Mouse (Mus musculus): Measurements from ENCODE around the gene Cbx6.

The Cbx6 gene

DNA sequence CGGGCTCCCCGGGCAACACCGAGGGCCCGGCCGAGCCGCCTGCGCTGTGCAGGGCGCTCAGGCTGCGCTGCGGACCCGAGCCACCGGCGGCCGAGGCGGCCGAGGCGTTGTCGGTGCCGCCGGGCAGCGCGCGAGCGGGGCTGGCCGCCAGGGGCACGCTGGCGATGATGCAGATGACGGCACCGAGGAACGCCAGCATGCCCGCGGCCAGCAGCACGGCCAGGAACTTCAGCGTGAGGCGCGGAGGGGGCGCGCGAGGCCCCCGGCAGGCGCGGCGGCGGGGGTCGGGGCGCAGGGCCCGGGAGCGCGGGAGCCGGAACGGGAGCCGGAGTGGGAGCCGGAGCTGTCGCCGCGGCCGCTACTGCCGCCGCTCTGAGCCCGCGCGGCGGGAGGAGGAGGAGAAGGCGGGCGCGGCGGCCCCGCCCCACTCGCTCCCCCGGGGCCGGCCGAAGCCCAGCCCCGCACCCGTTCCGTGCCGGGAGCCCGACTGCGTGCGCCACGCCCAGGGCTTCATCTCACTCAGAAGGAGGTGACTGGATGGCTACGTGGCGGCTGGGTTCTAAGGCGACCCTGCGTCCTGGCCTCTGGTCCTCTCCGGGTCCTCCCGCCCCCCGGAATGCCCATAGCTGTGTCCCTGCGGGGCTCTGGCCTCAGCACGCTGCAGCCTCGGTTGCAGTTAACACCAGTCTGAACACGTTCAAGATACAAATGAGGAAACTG is 30.0 kb downstream of the Cbx6 start, which contains the start of gene Nptxr:
Nptxr (minus strand) TSS at position 415 of the 720 bp plus-strand sequence.
- in situ Hi-C loops (cut with MboI, MseI), result loop anchor here (5.0 kb wide), 1 partner anchor 42 kb away; no protein-coding TSS in a partner anchor

DNA sequence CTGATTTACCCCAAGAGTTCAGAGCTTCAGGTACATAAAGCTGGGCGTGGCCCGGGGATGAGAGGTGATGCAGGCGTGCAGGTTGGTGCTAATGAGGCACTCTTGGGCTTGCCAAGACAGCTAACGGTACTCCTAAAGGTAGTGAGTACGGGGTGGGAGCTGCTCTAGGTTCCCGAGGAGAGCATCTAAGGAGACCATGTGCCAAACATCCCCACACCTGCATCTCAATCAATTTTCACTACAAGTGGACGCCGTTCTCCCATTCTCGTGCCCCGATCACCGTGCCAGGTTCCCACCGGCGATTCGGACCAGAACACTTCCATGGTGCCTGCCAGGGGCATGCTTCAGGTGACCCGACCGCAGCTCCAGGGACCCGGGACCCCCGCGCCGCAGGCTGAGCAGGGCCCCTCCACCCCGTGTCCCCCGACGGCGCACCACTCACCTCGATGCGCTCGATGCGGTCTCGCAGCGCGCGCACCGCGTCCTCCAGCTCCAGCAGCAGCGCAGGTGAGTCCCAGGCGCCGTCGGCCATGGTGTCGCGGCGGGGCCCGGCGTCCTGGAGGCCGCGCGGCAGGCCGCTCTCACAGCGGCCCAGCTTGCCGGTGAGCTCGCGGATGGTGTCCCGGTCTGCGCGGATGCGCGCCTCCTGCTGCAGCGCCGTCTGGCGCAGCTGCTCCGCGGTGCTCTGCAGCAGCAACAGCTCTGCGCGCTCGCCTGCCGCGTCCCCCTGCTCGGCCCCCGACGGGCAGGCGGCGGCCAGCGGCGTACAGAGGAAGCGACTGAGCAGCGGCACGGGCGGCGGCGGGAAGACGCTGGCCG is 30.7 kb downstream of the Cbx6 start:
- in situ Hi-C loops (cut with MboI, MseI), result no loop called here

DNA sequence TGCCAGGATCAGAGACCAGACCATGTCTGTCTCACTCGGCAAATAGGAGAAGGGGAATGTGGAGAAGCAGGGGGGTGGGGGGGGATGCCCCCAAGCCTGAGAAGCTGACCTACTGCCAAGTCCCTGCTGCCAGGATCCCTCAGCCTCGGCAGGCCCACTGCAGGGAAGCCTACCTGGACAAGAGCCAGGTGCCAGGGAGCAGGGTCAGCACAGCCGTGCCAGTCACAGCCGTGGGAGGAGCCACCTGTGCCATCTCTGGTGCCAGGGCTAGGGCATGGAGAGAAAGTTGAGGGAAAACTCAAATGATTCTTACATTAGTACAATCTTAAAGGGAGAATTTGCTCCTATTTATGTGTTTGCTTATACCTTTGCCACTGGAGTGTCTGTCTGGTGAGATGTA is 32.2 kb downstream of the Cbx6 start:
- in situ Hi-C loops (cut with MboI, MseI), result no loop called here

DNA sequence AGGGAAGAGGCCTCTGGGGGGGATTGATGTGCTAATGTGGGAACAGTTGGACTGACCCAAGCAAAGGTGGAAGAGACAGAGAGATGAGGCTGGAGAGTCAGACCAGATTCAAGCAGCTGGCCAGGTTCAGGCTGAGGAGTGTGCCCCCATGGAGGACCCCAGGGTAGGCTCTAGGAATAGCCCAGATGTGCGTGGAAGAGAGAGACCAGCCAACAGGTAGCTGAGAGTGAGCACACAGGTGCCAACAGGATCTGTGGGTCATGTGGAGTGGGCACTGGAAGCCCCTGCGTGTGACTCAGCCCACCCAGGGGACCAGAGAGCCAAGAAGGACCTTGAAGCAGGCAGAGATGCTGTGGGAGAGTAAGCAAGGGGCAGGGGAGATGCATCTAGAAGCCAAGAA is 32.8 kb downstream of the Cbx6 start:
- in situ Hi-C loops (cut with MboI, MseI), result no loop called here

DNA sequence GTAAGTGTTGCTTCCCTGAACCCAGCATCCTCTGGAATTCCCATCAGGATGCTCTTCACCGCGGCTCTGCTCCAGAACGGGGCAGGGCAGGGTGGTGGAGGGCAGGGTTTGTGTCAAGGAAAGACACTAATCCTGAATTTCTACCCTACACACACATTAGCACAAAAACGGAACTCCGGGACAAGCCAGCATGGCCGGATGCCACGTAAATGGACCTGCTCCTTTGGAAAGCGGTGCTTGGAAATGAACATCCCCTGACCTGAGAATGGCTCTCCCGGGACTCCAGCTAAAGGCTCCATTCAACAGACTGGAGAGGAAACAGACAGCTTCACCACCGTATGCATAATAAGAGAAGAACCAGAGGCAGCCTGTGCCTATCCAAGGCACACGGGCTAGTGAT is 33.8 kb downstream of the Cbx6 start:
- in situ Hi-C loops (cut with MboI, MseI), result no loop called here

DNA sequence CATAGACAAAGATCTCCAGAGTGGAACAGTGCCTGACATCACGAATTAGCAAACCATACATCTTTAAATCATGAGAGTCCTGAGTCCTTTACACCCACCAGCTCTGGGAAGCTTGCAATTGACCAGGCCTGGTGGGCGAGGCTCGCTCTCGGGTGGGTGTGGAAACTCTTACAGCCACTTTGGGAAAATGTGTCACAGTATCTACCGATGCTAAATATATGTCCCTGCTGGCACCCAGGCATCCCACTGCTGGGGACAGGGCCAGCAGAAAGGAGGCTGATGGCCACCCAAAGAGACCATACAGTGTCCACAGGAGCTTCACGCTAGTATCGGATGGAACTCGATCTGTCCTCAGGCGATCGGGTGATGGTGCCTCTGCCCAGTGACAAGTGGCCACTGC is 35.9 kb downstream of the Cbx6 start:
- in situ Hi-C loops (cut with MboI, MseI), result loop anchor here (10.0 kb wide), 1 partner anchor 56 kb away; no protein-coding TSS in a partner anchor

DNA sequence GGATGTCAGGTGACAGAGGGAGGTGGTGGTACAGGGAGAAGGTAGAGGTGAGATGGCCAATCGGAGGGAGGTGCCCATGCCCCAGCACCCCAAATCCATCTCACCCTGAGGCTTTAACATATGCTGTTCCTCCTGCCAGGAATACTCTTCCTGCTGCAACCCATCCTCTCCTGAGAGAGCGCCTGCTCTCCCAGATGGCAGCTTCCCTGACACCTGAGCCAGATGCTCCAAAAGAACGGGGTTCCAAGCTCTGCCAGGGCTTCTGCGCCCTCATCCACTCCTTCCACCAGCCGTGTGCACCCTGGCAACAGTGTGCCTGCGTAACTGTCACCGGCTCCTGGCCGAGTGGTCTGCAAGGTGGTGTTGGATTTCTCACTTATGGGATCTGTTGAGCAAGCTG is 36.8 kb downstream of the Cbx6 start:
- in situ Hi-C loops (cut with MboI, MseI), result loop anchor here (10.0 kb wide), 1 partner anchor 57 kb away; no protein-coding TSS in a partner anchor

DNA sequence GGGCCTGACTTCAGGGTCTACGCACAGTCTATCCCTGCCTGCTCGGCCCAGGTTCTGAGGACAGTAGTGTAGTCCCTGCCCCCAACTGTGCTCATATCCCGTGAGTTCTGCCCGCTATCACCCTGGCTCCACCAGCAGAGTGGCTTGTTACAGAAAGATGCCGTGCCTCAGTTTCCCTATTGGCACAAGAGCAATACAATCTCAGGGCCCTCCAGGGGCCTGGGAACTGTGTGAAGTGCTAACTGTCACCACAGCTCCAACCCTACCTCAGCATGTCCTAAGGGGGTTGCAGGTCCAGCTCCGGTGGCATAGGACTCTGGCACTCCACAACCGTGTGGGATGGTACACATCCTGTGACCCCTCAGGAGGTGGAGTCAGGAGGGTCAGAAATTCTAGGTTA is 37.4 kb downstream of the Cbx6 start:
- in situ Hi-C loops (cut with MboI, MseI), result loop anchor here (10.0 kb wide), 1 partner anchor 58 kb away; no protein-coding TSS in a partner anchor

DNA sequence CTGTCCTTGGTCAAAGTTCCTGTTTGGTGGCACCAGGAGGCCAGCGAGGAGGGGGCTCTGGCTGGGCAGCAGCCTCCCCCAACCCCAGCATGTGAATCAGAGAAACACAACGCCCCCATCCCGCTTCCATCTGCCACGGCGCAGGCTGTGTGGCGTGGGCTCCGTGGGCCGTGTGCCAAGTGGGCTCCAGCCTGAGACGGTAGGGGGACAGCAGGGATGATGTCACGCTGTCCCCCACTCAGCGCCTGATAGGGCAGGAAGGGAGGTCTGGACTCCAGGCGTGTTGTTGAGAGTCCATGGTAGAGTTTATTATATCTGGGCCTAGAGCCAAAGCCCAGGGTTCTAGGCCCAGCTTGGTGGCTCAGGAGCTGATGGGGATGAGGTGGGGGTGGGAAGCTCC is 38.2 kb downstream of the Cbx6 start:
- in situ Hi-C loops (cut with MboI, MseI), result loop anchor here (10.0 kb wide), 1 partner anchor 59 kb away; no protein-coding TSS in a partner anchor

DNA sequence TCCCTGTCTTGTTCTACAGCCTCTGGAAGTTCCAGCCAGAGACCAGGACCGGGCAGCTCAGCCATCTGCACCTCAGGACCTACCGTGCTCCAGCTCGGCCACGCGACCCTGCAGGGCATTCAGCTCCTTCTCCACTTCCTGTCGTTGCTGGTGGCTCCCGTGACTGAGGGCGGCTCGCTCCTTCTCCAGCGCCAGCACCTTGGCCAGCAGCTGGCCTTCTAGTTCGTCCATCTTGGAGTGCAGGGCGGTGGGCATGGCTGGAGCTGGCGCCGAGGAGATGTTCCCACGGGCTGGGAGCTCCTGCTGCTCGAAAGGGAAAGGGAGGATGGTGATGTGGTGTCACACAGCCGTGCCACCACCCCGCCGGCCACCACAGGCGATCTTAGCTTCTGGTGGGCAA is 40.3 kb downstream of the Cbx6 start:
- in situ Hi-C loops (cut with MboI, MseI), result loop anchor here (10.0 kb wide), 1 partner anchor 61 kb away; no protein-coding TSS in a partner anchor

DNA sequence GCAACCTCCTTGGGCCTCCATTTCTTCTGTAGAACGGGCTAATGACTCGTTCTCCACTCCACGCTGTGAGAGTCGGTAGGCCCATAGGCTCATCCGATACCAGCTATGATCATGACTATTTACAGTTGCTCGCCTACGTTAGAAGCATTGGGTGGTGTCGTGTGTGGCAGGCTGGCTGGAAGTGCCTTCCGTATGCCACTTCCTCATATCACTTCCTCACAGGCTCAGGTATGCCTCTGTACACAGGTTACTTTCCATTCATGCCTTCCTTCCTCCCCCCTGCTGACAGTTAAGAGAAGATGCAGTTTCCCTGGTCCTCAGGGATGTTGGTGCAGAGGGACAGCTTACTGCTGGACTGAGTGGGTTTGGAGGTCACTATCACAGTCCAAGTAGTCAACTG is 41.4 kb downstream of the Cbx6 start:
- in situ Hi-C loops (cut with MboI, MseI), result loop anchor here (10.0 kb wide), 1 partner anchor 62 kb away; no protein-coding TSS in a partner anchor

DNA sequence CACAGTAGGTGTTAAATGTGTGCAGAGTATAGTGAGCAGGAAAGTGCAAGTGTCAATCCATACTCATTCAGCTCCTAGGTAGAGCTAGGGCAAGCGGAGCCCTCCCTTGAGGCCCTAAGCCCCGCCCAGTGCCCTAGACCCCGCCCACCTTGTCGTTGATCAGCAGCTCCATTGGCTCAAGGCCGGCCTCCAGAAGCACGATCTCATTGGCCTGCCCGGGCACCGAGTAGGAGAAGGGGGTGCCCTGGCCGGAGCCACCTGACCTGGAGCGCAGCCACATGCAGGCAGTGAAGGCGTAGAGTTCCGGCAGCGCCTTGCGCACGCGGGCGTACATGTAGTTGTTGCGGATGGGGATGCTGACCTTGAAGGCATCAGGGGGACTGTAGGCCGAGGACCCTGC is 42.0 kb downstream of the Cbx6 start:
- in situ Hi-C loops (cut with MboI, MseI), result loop anchor here (10.0 kb wide), 1 partner anchor 62 kb away; no protein-coding TSS in a partner anchor

DNA sequence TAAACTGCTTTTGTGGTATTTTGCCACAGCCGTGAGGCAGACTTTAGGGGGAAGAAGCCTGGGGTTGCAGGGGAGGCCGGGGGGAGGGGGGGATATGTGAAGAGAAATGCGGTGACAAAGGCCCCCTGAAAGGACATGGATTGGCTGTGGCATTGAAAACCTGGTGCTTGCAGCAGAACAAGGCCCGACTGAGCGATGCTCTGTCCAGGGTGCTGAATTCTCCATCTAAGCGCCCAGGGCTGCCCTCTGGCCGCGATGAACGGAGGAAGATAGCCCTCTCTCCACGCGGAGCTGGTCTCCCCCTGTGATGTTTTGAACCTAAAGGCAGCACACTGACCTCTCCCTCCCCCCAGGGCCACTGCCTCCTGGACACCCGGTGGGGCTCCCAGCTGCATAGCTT is 43.0 kb downstream of the Cbx6 start:
- in situ Hi-C loops (cut with MboI, MseI), result loop anchor here (10.0 kb wide), 1 partner anchor 63 kb away; no protein-coding TSS in a partner anchor

DNA sequence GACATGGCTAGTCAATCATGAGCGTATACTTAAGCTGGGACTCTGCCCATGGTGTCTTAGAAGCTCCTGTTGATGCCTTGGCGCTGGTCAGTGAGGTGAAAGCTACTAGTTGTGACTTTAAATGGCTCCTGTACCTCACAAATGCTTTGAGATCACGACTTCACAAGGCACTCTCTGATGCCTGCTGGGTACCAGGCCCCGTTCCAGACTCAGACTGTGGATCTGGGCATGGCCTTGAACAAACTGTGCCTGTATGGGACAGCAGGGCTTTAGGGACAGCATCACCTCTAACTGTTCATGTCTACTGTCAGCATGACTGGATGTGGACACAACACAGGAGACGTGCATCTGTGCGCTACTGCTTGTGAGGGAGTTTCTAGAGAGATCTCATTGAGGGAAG is 43.6 kb downstream of the Cbx6 start:
- in situ Hi-C loops (cut with MboI, MseI), result loop anchor here (10.0 kb wide), 1 partner anchor 64 kb away; no protein-coding TSS in a partner anchor

DNA sequence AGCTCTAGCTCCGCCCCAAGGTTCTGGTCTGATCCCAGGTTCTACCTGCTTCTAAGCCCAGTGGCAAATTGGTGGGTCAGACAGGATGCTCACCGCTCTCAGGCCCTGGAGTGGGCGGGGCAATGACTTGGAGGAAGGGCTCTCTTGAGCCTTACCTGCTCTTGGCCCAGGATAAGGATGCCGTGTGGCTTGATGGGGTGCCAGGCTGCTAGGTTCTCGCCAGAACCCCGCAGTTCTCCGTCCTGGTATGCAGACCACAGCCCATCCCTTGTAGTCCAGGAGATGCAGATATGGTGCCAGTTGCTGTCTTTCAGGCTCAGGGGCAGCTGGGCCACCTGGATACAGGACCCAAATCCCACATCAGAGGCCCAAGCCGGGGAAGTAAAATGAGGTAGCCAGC is 44.4 kb downstream of the Cbx6 start:
- in situ Hi-C loops (cut with MboI, MseI), result loop anchor here (10.0 kb wide), 1 partner anchor 65 kb away; no protein-coding TSS in a partner anchor

DNA sequence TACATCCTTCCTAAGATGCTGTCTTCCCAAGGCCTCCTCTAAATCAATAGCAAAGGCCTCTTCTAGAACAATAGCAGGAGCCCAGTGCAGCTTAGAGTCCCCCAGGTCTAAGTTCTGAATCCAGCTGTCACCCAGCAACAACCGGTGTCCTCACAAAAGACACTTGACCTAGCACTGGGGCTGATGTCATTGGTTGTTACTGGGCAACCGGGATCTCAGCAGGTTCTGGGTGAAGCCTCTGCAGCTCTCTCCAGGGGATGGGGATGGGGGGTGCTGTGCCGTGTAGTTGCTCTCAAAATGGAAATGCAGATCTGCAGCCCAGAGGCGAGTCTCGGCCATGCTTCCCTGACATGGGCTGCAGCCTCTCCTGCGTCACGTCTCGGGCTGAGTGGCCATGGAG is 46.7 kb downstream of the Cbx6 start:
- in situ Hi-C loops (cut with MboI, MseI), result no loop called here

DNA sequence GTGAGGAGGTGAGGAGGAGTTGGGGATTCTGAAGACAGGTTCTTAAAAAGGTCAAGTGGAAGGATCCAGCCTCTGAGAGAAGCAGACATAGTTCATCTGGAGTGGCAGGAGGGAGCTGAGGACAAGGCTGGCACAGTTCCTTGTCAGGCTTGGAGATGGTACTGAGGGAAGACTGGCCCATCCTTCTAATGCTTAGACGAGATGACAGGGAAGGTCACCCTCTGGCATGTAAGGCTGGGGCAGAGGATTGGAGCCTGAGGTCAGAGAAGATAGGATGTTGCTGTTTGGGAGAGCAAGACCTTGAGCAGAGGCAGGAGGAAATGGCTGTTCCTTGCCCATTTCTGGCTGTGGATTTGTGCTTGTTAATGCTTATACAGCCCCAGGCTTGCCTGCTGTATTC is 49.4 kb downstream of the Cbx6 start:
- in situ Hi-C loops (cut with MboI, MseI), result no loop called here

DNA sequence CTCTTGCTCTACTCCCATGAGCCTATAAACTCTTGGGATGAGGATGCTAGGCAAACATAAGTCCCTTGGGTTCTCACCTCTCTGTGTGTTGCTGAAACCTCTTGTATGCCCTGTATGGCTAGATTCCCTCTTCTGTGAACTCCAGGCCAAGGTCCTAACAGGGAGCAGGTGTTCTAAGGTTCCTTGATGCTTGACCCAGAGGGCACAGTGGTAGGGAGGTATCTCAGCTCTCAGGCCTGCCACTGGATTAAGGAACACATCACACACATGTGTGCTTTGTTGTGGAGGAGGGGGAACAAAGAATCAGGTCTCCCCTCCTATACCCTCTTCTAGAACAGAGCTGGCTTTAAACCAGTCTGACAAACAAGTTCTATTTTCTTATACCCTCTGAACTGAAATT is 56.7 kb downstream of the Cbx6 start, which contains the start of gene Dnal4:
Dnal4 (minus strand) TSS at position 101 of the 400 bp plus-strand sequence.
- in situ Hi-C loops (cut with MboI, MseI), result no loop called here

DNA sequence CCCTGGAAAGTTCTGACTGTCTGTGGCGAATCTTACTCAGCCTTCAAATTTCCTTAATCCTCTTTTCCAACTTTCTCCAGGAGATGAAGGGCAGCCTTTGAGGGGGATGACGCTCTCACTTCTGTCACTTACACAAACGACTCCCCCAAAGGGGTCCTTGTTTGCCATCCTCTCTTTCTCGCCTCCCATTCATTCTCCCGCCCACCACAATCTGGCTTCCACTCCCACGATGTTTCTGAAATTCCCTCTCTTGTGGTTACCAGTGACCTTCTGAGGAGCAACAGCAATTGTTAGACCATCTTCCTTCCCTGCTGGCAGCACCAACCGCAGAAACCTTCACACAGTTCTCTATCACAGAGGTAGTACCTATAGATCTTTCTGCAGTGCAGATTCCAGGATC is 58.8 kb downstream of the Cbx6 start:
- in situ Hi-C loops (cut with MboI, MseI), result no loop called here

DNA sequence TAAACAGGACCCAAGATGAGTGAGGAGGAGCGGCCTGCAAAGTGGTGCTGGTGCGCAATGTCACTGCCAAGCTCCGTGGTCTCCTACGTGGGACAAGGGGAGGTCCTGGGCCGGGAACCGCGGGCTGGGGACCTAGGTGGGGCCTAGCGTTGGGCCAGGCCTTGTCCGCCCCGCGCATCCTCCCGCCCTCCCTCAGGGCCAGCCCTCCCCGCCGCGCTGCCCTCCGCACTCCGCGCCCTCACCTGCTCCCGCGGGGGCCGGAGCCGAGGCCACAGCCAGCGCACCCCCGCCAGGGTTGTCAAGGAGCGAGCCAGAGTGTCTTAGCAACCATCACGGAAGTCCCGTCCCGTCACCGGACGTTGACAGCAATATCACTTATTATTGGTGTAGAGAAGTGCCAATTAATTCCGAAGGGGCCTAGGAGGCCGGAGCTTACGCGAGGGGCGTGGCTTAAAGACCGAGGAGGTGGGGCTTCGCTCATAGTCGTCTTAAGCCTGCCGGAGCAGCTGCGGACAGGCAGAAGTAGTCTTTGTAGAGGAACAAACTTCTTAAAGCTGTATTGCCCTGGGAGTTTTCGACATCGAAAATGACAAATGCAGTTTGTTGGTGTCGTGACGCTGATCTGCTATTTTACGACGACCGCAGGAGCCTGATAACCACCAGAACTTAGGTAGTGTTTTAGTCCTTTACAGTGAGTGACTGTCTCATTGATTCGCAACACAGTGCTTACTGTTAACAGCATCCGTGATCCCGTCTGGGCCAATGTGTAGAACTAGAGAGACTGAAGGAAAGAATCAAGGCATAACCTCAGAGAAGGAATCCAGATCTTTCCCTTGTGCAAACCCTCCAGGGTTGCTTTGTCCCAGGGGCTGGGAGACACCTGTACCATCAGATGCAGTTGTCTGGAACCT is 60.1 kb downstream of the Cbx6 start:
- in situ Hi-C loops (cut with MboI, MseI), result no loop called here
